Mouse (Mus musculus): ENCODE results near the gene Clpsl2.

The Clpsl2 gene

GRCm38 (mm10) chr17:28549111-28549510 is at the start of gene Clpsl2:
TSS of gene Clpsl2 (plus strand) at chr17:28549411.
- Histone ChIP-seq H3K36me3 (ENCODE audit: control insufficient read depth, insufficient read depth, low read length, poor library complexity, severe bottlenecking) (no peaks in the 10 kb centered on the region), H3K27me3 (ENCODE audit: control insufficient read depth, insufficient read depth, low read length, poor library complexity, severe bottlenecking) (no peaks in the 10 kb centered on the region)
- no peak for DNase-seq (ENCODE audit: low read depth, low spot score)

GRCm38 (mm10) chr17:28500465-28500864 is 48.7 kb upstream of the Clpsl2 start:
- H3K36me3 ChIP-seq (ENCODE audit: control insufficient read depth, insufficient read depth, low read length, poor library complexity, severe bottlenecking): no peaks in the 10 kb centered on the region; the same call in 1 of the 2 replicates
- no peaks in the 10 kb centered on the region for H3K27me3 ChIP-seq (ENCODE audit: control insufficient read depth, insufficient read depth, low read length, poor library complexity, severe bottlenecking)
- no peak for DNase-seq (ENCODE audit: low read depth, low spot score)

- no peaks in the 10 kb centered on the region for H3K27me3 ChIP-seq (ENCODE audit: control insufficient read depth, insufficient read depth, low read length, poor library complexity, severe bottlenecking)
- H3K36me3 ChIP-seq (ENCODE audit: control insufficient read depth, insufficient read depth, low read length, poor library complexity, severe bottlenecking): no peaks in the 10 kb centered on the region; the same call in 1 of the 2 replicates
- DNase-seq (ENCODE audit: low read depth, low spot score): no peak
These were observed 46.9 kb upstream of the Clpsl2 start for GRCm38 (mm10) chr17:28502196-28502821.

- Histone ChIP-seq H3K36me3 (ENCODE audit: control insufficient read depth, insufficient read depth, low read length, poor library complexity, severe bottlenecking) (no peaks in the 10 kb centered on the region), H3K27me3 (ENCODE audit: control insufficient read depth, insufficient read depth, low read length, poor library complexity, severe bottlenecking) (no peaks in the 10 kb centered on the region)
- no peak for DNase-seq (ENCODE audit: low read depth, low spot score)
These were observed 45.0 kb upstream of the Clpsl2 start for GRCm38 (mm10) chr17:28504182-28504581.

GRCm38 (mm10) chr17:28505591-28505990 is 43.6 kb upstream of the Clpsl2 start:
- DNase-seq (ENCODE audit: low read depth, low spot score): no peak
- Histone ChIP-seq H3K36me3 (ENCODE audit: control insufficient read depth, insufficient read depth, low read length, poor library complexity, severe bottlenecking) (no peaks in the 10 kb centered on the region), H3K27me3 (ENCODE audit: control insufficient read depth, insufficient read depth, low read length, poor library complexity, severe bottlenecking) (no peaks in the 10 kb centered on the region)

- no peaks in the 10 kb centered on the region for H3K27me3 ChIP-seq (ENCODE audit: control insufficient read depth, insufficient read depth, low read length, poor library complexity, severe bottlenecking)
- no peak for DNase-seq (ENCODE audit: low read depth, low spot score)
- no peaks in the 10 kb centered on the region for H3K36me3 ChIP-seq (ENCODE audit: control insufficient read depth, insufficient read depth, low read length, poor library complexity, severe bottlenecking)
These were observed 42.3 kb upstream of the Clpsl2 start for GRCm38 (mm10) chr17:28506895-28507294.

GRCm38 (mm10) chr17:28507496-28507895 is 41.7 kb upstream of the Clpsl2 start:
- no peak for DNase-seq (ENCODE audit: low read depth, low spot score)
- H3K36me3 ChIP-seq (ENCODE audit: control insufficient read depth, insufficient read depth, low read length, poor library complexity, severe bottlenecking): no peaks in the 10 kb centered on the region
- no peaks in the 10 kb centered on the region for H3K27me3 ChIP-seq (ENCODE audit: control insufficient read depth, insufficient read depth, low read length, poor library complexity, severe bottlenecking)

- no peaks in the 10 kb centered on the region for H3K27me3 ChIP-seq (ENCODE audit: control insufficient read depth, insufficient read depth, low read length, poor library complexity, severe bottlenecking)
- H3K36me3 ChIP-seq (ENCODE audit: control insufficient read depth, insufficient read depth, low read length, poor library complexity, severe bottlenecking): no peaks in the 10 kb centered on the region
- DNase-seq (ENCODE audit: low read depth, low spot score): no peak
These were observed 38.5 kb upstream of the Clpsl2 start for GRCm38 (mm10) chr17:28510445-28511342.

GRCm38 (mm10) chr17:28511616-28512541 is 37.3 kb upstream of the Clpsl2 start:
- H3K36me3 ChIP-seq (ENCODE audit: control insufficient read depth, insufficient read depth, low read length, poor library complexity, severe bottlenecking): no peaks in the 10 kb centered on the region

GRCm38 (mm10) chr17:28512696-28513095 is 36.5 kb upstream of the Clpsl2 start:
- DNase-seq (ENCODE audit: low read depth, low spot score): no peak
- H3K27me3 ChIP-seq (ENCODE audit: control insufficient read depth, insufficient read depth, low read length, poor library complexity, severe bottlenecking): no peaks in the 10 kb centered on the region
- no peaks in the 10 kb centered on the region for H3K36me3 ChIP-seq (ENCODE audit: control insufficient read depth, insufficient read depth, low read length, poor library complexity, severe bottlenecking)

More at GRCm38 (mm10) chr17:28511616-28512541, 37.3 kb upstream of the Clpsl2 start:
- no peak for DNase-seq (ENCODE audit: low read depth, low spot score)
- no peaks in the 10 kb centered on the region for H3K27me3 ChIP-seq (ENCODE audit: control insufficient read depth, insufficient read depth, low read length, poor library complexity, severe bottlenecking)

GRCm38 (mm10) chr17:28513337-28513736 is 35.9 kb upstream of the Clpsl2 start:
- DNase-seq (ENCODE audit: low read depth, low spot score): no peak
- Histone ChIP-seq H3K36me3 (ENCODE audit: control insufficient read depth, insufficient read depth, low read length, poor library complexity, severe bottlenecking) (no peaks in the 10 kb centered on the region), H3K27me3 (ENCODE audit: control insufficient read depth, insufficient read depth, low read length, poor library complexity, severe bottlenecking) (no peaks in the 10 kb centered on the region)

GRCm38 (mm10) chr17:28513844-28514243 is 35.4 kb upstream of the Clpsl2 start:
- no peaks in the 10 kb centered on the region for H3K27me3 ChIP-seq (ENCODE audit: control insufficient read depth, insufficient read depth, low read length, poor library complexity, severe bottlenecking)
- peak; percentile 56 for DNase-seq (ENCODE audit: low read depth, low spot score)

GRCm38 (mm10) chr17:28514555-28514954 is 34.7 kb upstream of the Clpsl2 start:
- no peaks in the 10 kb centered on the region for H3K27me3 ChIP-seq (ENCODE audit: control insufficient read depth, insufficient read depth, low read length, poor library complexity, severe bottlenecking)
- DNase-seq (ENCODE audit: low read depth, low spot score): no peak

More at GRCm38 (mm10) chr17:28513844-28514243, 35.4 kb upstream of the Clpsl2 start:
- H3K36me3 ChIP-seq (ENCODE audit: control insufficient read depth, insufficient read depth, low read length, poor library complexity, severe bottlenecking): no peaks in the 10 kb centered on the region

More at GRCm38 (mm10) chr17:28514555-28514954, 34.7 kb upstream of the Clpsl2 start:
- no peaks in the 10 kb centered on the region for H3K36me3 ChIP-seq (ENCODE audit: control insufficient read depth, insufficient read depth, low read length, poor library complexity, severe bottlenecking)
